Mouse (Mus musculus) megakaryocyte-erythroid progenitor cell, adult 5-6 weeks (primary cell): ENCODE measurements around the gene Lrrc4. TPM values are rescaled to one million over a fixed set of nuclear protein-coding genes. Genes with fewer than 3 reads are reported as not detected.

Experiments
- ATAC-seq: replicated peaks from 2 replicates; pipeline ENCODE4 v1.8.0; 2016; ENCODE audit warnings: mild to moderate bottlenecking, inconsistent platforms; ENCODE audit not compliant: severe bottlenecking, poor library complexity, low FRiP score, low TSS enrichment
- total RNA-seq, 2 experiments: library from RNA; stranded (forward) in 1 of 2; stranded (reverse) in 1 of 2; fragments of 200-1000, 215-1000 nt in 1 of 2; fragments of >200 nt in 1 of 2; fragmentation: Nextera tagmentation in 1 of 2; gene quantifications; 2 replicates each; pipeline ENCODE4 v1.2.3; 2014 to 2017

Lrrc4 gene
- total RNA-seq, 2 experiments from 2014 or later, result 0.05 TPM; not detected in 1

- peak; percentile 48 for ATAC-seq
These were observed 555 bp upstream of the Lrrc4 start for GRCm38 (mm10) chr6:28831854-28832750.

DNA sequence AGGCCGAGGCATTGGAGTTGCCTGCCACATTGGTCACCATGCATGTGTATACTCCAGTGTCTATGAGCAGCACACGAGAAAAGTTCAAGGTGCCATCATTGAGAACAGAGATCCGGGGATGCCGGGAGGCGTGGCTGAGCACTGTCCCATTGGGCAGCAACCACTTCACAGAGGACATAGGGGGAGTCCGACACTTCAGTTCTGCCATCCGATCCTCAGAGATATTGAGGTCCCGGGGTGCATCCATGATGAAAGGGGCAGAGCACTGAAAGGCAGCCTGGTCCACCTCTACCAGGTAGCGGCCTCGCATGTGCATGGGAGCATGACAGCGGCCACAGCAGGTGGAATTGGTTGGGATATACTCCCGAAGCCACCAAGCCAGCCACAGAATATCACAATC is 1.2 kb downstream of the Lrrc4 start:
- ATAC-seq, result no peak

- no peak for ATAC-seq
These were observed 3.0 kb downstream of the Lrrc4 start for GRCm38 (mm10) chr6:28828593-28828992.

DNA sequence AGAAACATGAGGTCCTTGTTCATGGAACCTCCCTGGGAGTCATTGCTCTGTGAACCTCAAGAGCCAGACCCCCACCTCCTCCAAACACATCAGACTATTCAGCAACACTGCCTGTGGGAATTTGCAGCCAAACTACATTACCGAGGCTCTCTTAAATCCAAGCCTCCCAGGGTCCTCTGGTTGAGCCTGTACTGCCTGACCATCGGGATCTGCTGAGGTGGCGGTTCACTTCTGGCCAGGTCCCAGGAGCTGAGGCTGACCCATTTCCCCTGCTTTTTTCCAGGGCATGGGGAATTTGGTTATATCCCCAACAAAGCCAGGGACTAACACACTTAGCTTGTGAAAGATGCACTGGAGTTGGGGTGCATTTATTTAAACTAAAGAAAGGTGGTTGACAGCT is 4.0 kb downstream of the Lrrc4 start:
- ATAC-seq, result no peak

DNA sequence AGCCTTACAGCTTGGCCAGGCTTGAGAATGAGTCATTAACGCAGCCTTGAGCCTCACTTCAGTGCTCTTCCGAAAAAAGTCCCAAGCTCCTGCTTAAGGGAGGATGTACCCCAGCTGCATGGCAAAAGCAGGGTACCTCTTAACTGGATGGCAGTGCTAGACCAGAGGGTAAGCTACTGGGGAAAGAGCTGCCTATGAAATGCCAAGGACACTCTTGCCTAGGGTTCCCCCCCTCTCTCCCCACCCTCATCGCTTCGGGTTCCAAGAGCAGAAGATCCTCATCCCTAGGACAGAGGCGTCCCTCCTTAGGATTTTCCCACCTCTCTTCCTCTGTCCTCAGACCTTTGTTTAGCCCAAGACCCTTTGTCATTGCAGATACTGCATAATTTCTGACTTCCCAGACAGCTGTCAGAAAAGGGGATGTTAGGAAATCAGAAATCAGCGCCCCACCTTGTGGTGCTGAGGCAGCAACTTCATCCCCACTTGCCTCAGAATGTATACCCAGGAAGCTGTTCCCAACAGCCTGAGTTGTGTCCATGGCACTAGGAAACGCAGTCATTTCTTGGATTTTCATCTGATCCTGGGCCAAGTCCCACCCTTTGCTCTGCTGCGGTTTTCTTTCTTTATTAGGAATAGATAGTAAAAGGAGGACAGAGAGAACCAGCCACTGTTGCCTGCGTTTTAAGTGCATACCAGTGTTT is 4.7 kb downstream of the Lrrc4 start:
- ATAC-seq, result no peak

GRCm38 (mm10) chr6:28825894-28826293 is 5.7 kb downstream of the Lrrc4 start:
- no peak for ATAC-seq

- ATAC-seq, result no peak
These were observed 7.7 kb downstream of the Lrrc4 start for GRCm38 (mm10) chr6:28823802-28824201.

DNA sequence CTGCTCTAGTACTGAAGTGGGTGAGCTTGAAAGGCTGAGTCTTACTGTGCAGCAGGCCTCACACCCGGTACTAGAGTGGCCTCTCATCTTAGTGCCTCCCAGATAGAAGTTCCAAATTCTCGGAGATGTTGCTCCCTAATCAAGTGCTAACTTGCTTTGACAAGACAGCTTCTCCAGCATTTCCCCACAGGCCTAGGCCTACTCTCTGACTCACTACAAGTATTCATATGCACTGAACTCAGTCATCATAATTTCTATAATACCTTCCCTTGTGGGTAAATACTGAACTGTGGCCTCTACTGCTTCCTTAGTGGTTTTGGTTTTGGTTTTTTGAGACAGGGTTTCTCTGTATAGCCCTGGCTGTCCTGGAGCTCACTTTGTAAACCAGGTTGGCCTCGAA is 8.2 kb downstream of the Lrrc4 start:
- ATAC-seq, result no peak

DNA sequence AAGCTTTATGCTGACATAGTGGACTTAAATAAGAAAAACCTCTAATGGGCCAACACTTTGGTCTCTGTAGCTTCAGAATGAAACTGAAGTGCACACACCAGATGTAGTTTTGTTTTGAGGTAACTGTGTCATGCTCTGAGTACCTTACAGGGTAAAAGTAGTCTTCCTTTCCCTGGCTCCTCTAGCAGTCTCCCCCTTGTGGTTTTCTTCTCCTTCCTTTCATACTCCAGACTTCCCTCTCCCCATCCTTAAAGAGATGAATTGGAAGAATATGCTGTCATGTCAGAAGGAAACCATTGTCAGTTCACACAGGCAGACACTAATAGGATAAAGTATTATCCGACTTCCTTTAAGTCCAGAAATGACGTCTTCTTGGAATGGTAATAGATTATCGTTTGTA is 9.3 kb downstream of the Lrrc4 start:
- ATAC-seq, result no peak

DNA sequence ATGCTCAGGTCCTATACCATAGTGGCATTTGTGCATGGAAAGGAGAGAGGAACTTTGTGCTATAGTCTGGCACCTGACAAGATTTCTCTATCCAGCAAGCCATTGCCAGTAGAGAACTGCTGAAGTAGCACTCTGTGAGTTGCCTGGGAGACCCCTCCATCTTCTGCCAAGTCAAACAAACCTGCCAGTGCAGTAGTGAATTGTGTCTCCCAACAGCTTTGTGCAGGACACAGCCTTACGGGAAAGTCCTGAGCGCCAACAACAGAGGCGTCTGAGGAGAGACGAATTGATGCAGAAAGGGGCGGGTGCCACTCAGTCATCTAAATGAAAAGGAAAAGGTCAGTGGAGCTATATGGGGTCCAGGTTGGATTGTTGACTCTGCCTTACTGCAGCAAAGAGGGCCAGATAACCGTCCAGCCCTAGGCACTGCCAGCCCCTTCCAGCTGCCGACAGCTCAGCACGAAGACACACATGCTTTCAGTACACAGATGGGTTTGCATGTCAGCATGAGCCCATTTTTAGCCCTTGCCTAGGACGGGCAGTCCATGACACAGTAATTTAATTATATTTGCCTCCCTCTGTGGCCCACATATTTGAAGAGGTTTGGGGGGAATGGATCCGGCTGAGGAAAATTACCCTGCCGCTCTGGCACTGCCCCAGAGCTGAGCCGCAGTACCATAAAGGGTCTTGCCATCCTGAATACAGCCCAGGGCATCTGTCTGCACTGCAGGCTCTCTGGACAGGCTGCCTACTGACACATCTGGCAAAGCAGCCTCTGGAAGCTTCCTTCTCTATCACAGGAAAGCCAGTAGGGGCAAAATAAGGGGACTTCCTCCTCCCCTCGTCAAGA is 11.8 kb downstream of the Lrrc4 start:
- ATAC-seq, result no peak

DNA sequence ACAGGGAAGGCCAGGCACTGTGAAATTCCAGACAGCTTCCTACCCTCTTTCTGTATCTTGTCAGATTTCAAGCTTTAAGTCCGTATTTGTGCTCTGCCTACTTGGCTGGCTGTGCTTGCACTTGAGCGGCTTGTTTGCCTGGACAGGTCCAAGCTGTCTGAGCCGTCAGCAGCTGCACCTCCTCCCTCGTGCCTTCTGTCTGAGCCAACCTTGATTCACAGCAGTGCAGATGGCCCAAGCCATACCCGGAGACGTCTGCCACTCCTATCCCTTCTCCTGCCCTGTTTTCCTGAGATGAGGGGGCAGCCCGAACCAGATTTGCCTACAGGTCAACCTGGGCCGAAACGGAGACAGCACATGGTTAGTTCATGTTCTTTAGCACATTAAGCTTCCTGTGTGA is 14.5 kb downstream of the Lrrc4 start:
- ATAC-seq, result no peak

DNA sequence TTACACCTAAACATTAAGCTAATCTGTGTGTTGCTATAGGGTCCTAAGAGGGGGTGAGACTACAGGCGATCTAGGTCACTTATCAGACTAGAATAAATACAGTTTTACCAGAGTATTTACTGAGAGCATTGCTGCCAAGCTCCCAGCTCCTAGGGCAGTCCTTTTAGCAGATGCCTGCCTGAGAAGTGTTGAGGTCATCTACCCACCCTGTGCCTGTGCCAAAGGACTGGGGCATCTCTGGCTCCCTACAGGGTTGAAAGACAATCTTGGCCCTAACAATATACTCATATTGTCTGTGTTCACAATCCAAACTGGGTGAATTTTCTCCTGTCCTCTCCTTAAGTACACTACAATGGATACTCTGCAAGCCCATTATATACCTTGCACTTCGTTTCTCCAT is 16.7 kb downstream of the Lrrc4 start:
- no peak for ATAC-seq

- ATAC-seq, result no peak
These were observed 18.5 kb downstream of the Lrrc4 start for GRCm38 (mm10) chr6:28813057-28813456.

DNA sequence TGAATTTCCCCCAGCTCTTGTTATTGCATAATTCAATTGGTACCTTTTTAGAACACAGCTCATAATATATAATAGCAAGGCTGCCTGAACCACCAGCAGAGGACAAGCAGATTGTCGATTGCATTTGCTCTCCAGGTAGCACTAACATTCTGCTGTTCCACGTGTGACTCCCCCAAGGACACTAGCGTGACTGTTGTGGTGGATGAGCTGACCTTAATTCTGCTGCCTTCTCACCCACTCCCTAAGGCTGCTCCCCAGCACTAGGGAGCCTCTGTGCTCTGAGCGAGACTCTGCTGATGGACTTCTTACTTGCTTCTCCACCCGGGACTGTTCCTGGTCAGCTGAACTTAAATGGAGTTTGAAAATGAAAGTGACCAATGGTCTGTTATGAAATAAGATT is 26.8 kb downstream of the Lrrc4 start:
- ATAC-seq, result no peak

- no peak for ATAC-seq
These were observed 27.8 kb downstream of the Lrrc4 start for GRCm38 (mm10) chr6:28803678-28804279.

DNA sequence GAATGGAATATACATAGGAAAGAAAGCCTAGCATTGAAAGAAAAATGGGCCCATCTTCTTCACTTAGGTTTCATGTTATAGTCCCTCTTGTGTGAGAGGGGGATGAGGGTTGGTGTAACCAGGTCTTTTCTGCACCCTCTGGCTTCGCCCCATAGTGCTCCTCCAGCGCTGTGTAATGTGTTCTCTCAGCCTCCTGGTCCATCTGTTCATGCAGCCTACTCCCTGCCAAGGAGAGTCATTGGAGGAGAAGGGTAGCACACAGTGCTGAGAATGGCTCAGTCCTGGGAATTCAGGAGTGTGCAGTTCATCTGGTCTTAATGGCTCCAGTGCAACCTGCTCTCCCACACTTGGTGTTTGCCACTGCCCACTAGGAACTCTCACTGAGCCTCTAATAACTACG is 30.6 kb downstream of the Lrrc4 start:
- no peak for ATAC-seq

GRCm38 (mm10) chr6:28799818-28800217 is 31.7 kb downstream of the Lrrc4 start:
- no peak for ATAC-seq

DNA sequence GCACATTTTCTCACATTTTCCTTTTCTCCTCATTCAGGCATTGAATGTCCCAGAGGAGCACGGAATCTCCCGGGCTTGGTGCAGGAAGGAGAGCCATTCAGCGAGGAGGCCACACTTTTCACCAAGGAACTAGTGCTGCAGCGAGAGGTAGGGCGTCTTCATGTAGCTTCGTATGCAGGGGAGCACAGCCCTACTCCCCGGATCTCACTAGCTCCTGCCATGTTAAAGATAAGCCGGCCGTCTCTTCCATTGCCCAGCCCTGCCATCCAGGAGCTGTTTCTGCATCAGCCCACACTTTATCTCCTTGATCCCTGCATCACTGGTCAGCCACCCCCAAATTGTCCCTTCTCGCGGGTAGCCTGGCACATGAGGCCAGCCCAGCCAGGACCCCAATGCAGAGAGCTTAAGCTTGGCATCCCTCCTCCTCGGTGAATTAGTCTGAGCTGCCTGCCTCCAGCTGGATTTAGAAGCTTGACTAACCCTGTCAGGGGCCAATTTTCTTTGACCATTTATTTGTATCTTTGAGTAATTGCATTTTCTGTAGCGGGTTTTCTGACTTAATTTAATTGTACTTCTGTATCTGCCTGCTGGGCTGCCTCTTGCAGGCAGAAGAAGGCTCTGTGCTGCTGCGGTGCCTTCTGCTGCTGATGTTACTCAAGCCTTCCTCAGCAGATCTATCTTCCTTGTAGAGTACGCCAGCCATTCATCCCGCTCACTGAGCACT is 35.6 kb downstream of the Lrrc4 start:
- no peak for ATAC-seq

DNA sequence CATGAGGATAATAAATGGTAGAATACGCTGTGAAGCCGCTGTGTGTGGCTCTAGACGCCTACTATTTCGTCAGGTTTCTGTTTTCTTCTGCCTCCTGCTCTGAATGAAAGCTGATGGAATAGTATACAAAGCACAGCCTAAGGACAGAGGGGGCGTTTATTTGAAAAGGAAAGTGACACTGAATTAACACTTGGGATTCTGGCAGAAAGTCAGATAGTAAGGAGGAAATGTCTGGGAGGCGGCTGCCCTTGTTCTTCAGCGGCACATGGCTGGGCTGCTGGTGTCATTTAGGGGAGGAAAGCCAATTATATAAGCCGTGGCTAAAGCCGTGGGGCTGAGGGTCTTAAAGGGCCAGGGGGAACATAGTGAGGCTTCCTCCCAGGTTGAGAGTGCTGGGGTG is 36.2 kb downstream of the Lrrc4 start:
- ATAC-seq, result no peak
